Mouse (Mus musculus) liver, postnatal 0 days (tissue): ENCODE measurements around the gene Ifitm3.

Source experiments
- CTCF ChIP-seq: sonication (generic); IDR thresholded peaks from 2 replicates; pipeline ENCODE4 v1.5.1; 2016; ENCODE audit warnings: antibody characterized with exemption, low read depth
- EP300 ChIP-seq: IDR thresholded peaks from 2 replicates; pipeline ENCODE4 v1.6.1; 2016; ENCODE audit warnings: antibody characterized with exemption, low read depth, mild to moderate bottlenecking

DNA sequence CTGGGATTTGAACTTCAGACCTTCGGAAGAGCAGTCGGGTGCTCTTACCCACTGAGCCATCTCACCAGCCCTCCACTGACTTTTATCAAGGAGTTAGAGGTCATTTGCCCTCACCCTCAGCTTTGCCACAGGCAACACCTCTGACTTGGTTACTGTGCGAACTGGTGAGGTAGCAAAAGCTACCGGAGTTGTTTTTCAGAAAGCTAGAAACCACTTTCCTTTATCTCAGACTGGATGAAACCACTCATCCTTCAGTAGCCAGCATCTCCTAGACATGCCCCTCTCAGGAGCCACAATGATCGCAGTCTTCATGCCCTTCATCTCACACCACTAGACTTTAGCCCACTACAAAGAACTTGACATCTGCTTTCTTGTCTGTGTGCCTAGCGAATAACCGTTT is 27.6 kb downstream of the Ifitm3 start:
- TF ChIP-seq EP300: no peak
- no peak for TF ChIP-seq CTCF
